Mouse (Mus musculus): ENCODE results near the gene Zfyve28. TPM values are rescaled to one million over a fixed set of nuclear protein-coding genes. Genes with fewer than 3 reads are reported as not detected.

Zfyve28 gene
- polyA plus RNA-seq, 1 experiment, result 4.5 TPM

DNA sequence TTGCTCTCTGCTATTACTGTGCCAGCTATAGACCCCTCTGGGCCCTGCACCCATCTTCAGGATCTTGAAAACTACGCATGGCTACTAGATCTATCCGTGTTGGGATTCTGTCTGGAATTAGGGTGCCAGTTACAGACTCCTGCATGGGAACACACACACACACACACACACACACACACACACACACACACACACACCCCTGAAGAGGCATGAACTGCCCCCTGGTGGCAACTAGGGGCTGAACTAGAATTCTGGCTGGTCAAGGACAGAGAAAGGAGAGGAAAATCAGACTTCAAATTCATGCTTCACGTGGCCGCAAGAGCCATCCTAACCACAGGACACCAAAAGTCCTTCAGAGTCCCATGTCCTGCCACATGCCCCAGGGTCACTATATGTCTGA is 96.4 kb downstream of the Zfyve28 start:
- TF ChIP-seq POLR2A (IDR thresholded peaks at IDR 0.05; ENCODE audit: borderline replicate concordance, extremely low read depth, low read depth, low read length) (no peak), CTCF (IDR thresholded peaks at IDR 0.05; ENCODE audit: insufficient read depth, low read length) (peak; percentile 41; the same call in 1 of the 2 replicates)
- H3K4me3 ChIP-seq (replicated peaks; ENCODE audit: extremely low read depth, low read depth, low read length), result no peak overlapping the region
- WGBS, result 74% methylated on average over 4 of the region's 4 CpGs
- no peak for DNase-seq
- H3K4me1 ChIP-seq (ENCODE audit: control insufficient read depth, insufficient read depth, low read length), result peaks cover 3% of the 10 kb centered on the region; the same call in 1 of the 2 replicates

DNA sequence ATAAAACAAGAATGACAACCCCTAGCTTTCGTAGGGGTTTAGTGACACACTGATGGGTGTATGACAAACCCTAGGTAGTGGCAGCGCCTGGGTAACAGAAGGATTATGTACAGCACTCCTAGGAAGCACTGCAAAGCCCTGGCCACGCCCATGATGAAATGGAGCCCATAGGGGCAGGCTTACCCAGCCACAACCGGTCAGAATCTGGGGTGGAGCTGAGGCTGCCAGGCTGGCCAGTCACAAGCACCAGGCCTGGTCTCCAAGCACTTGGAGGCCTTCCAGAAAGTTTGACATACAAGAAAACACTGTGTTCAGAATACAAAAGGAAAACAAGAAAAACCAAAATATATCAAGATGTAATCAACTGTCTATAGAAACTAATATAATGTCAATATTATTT is 97.2 kb downstream of the Zfyve28 start:
- peak; percentile 64 for DNase-seq
- TF ChIP-seq CTCF (IDR thresholded peaks at IDR 0.05; ENCODE audit: insufficient read depth, low read length) (no peak), POLR2A (IDR thresholded peaks at IDR 0.05; ENCODE audit: borderline replicate concordance, extremely low read depth, low read depth, low read length) (no peak)
- WGBS, result 41% methylated on average over 4 of the region's 4 CpGs
- Histone ChIP-seq H3K4me1 (ENCODE audit: control insufficient read depth, insufficient read depth, low read length) (peaks cover 3% of the 10 kb centered on the region), H3K4me3 (replicated peaks; ENCODE audit: extremely low read depth, low read depth, low read length) (no peak overlapping the region)

DNA sequence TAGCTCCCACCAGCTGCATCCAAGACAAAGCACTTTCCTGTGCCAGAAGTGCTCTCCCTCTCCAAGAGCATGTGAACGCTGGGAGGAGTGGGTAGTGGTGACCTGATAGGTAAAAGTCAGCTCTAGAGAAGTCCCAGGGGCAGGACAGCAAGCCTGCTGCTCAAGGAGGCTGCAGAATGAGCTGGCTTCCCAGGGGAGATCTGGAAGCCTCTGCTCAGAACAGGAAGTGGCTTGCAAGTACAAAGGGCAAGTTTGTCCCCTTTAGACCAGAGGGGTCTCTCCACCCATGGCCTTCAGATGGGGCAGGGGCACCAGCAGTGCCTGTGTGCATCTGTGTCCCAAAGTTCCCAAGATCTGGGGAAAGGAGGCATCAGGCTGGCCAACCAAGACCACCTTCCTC is 98.7 kb downstream of the Zfyve28 start:
- no peak for TF ChIP-seq CTCF (IDR thresholded peaks at IDR 0.05; ENCODE audit: insufficient read depth, low read length)
- no peak for TF ChIP-seq POLR2A (IDR thresholded peaks at IDR 0.05; ENCODE audit: borderline replicate concordance, extremely low read depth, low read depth, low read length)
- 65% methylated on average over 1 of the region's 1 CpGs for WGBS
- H3K4me3 ChIP-seq (replicated peaks; ENCODE audit: extremely low read depth, low read depth, low read length), result no peak overlapping the region
- peaks cover 18% of the 10 kb centered on the region for H3K4me1 ChIP-seq (ENCODE audit: control insufficient read depth, insufficient read depth, low read length)
- DNase-seq, result no peak

DNA sequence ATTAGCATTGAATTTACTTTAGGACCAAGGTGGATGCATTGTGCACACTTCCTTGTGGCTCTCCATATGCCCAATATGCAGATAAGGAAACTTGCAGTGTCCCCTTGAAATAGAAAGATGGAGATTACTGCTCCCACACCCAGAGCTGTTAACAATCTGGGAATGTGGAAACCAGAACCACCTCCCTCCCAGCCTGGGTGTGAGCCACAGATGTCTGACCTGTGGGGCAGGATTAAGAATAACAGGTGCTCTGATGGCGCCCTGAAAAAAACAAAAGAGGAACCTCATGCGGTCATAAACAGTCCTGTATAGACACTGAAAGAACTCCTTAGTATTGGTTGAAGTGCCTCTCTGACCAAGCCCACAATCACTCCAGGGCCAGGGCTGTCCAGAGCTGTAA is 99.4 kb downstream of the Zfyve28 start:
- no peak for DNase-seq
- Histone ChIP-seq H3K4me3 (replicated peaks; ENCODE audit: extremely low read depth, low read depth, low read length) (no peak overlapping the region), H3K4me1 (ENCODE audit: control insufficient read depth, insufficient read depth, low read length) (peaks cover 25% of the 10 kb centered on the region)
- 40% methylated on average over 2 of the region's 2 CpGs for WGBS
- TF ChIP-seq POLR2A (IDR thresholded peaks at IDR 0.05; ENCODE audit: borderline replicate concordance, extremely low read depth, low read depth, low read length), result no peak
- no peak for TF ChIP-seq CTCF (IDR thresholded peaks at IDR 0.05; ENCODE audit: insufficient read depth, low read length)

DNA sequence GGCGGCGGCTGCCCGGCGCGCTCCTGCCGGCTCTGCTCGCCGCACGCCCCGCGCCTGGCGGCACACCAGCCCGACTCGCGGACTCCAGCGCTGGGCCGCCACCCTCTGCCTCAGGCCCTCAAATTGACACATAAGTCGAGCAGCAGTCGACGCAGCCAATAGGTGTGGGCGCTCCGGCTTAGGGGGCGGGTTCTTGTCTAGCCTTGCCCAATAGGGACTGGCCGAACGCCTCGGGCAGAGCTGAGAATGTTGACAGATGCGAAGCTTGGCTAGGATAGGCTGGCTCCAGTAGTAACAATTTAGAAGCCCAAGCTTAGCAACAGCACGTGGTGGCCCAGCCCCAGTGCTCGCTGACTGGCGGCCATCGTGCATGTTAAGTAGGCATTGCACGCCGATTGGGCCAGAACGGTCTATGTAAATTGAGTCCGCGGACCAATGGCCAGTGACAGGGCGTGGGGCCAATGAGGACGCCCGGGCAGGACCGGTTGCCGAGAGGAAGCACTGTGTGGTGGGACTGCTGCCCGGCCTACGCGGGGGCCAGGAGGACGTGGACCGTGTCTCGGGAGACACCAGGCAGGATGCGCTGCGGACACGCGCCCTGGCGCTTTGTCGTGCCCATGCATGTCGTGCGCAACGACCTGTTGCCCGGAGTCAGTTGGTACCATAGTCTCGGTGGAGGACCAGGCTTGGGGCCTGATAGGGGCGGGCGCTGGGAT is 100.5 kb downstream of the Zfyve28 start, which contains the start of gene Mxd4:
Gene Mxd4, minus strand, starts transcription at position 120 of the 716 bp plus-strand sequence.
- Histone ChIP-seq H3K4me1 (ENCODE audit: control insufficient read depth, insufficient read depth, low read length) (peaks cover 33% of the 10 kb centered on the region), H3K4me3 (replicated peaks; ENCODE audit: extremely low read depth, low read depth, low read length) (peak within 1 kb of the TSS; percentile 97)
- TF ChIP-seq CTCF (IDR thresholded peaks at IDR 0.05; ENCODE audit: insufficient read depth, low read length), result no peak
- TF ChIP-seq POLR2A (IDR thresholded peaks at IDR 0.05; ENCODE audit: borderline replicate concordance, extremely low read depth, low read depth, low read length), result peak; percentile 98
- peak; percentile 98 for DNase-seq
- WGBS, result under 1% methylated on average over 60 of the region's 60 CpGs

DNA sequence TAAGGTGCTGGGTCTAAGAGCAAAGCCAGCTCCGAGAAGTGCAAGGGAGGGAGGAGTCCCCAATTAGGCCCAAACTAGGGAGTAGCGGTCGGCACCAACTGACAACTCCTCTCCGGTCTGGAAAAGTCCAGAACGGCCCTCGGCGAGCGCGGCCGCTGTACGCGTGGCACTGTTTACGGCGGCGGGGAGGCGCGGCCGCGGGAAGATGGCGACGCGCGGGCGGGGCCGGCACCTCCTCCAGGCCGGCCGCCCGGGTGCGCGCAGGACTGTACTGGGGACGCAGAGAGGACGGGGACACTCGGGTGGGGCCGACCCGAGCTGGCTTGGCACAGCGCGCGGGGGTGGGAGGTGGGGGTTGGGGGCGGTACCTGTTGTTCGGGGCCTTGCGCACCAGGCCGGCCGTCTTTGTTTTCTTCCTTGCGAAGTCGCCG is 101.3 kb downstream of the Zfyve28 start:
- under 1% methylated on average over 46 of the region's 46 CpGs for WGBS
- Histone ChIP-seq H3K4me1 (ENCODE audit: control insufficient read depth, insufficient read depth, low read length) (peaks cover 41% of the 10 kb centered on the region), H3K4me3 (replicated peaks; ENCODE audit: extremely low read depth, low read depth, low read length) (peak overlapping the region; percentile 95)
- peak; percentile 73 for DNase-seq
- TF ChIP-seq CTCF (IDR thresholded peaks at IDR 0.05; ENCODE audit: insufficient read depth, low read length) (no peak), POLR2A (IDR thresholded peaks at IDR 0.05; ENCODE audit: borderline replicate concordance, extremely low read depth, low read depth, low read length) (peak; percentile 60; the same call in 1 of the 2 replicates)

DNA sequence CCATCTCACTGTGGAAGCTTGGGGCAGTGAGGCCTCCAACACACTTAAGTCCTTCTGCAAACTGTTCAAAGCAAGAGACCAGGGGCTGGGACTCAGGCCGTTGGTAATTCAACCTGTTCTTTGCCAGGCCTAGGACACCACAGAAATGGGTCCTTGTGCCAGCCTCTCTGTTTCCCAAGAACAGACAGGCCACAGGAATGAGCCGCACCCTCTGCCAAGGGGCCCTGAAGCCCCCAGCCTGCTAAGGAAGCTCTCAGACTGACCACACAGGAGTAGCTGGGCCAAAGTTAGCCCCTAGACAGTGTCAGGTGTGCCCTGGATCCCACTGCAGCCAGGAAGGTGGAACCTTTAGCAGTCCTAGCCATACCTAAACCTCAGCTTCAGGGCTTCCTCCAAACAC is 101.9 kb downstream of the Zfyve28 start:
- 0 out of 2 replicates have a peak, but pooled peaks have one; percentile 3 for TF ChIP-seq POLR2A (IDR thresholded peaks at IDR 0.05; ENCODE audit: borderline replicate concordance, extremely low read depth, low read depth, low read length)
- no peak for TF ChIP-seq CTCF (IDR thresholded peaks at IDR 0.05; ENCODE audit: insufficient read depth, low read length)
- Histone ChIP-seq H3K4me3 (replicated peaks; ENCODE audit: extremely low read depth, low read depth, low read length) (peak overlapping the region; percentile 95), H3K4me1 (ENCODE audit: control insufficient read depth, insufficient read depth, low read length) (peaks cover 43% of the 10 kb centered on the region)
- no peak for DNase-seq
- 12% methylated on average over 2 of the region's 2 CpGs for WGBS

DNA sequence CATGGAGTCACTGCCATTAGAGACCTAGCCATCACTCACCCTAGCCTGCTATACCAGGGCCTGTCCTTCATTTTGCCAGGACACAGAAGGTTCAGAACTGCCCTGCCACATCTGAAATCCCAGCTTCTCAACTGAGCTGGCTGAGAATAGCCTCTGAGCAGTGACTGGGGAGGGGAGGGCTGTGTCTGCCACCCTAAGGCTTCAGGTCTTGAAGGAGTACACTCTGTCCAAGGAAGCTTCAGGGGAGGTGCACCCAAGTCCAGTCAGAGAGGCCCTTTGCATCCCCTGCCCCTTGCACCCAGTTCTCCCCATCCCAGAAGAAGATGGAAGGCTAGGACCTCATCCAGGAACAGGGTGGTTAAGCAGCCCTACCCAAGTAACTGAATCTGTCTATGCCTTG is 102.5 kb downstream of the Zfyve28 start:
- DNase-seq, result peak; percentile 8
- H3K4me1 ChIP-seq (ENCODE audit: control insufficient read depth, insufficient read depth, low read length), result peaks cover 44% of the 10 kb centered on the region
- peak overlapping the region; percentile 95 for H3K4me3 ChIP-seq (replicated peaks; ENCODE audit: extremely low read depth, low read depth, low read length)
- no peak for TF ChIP-seq POLR2A (IDR thresholded peaks at IDR 0.05; ENCODE audit: borderline replicate concordance, extremely low read depth, low read depth, low read length)
- TF ChIP-seq CTCF (IDR thresholded peaks at IDR 0.05; ENCODE audit: insufficient read depth, low read length), result no peak

DNA sequence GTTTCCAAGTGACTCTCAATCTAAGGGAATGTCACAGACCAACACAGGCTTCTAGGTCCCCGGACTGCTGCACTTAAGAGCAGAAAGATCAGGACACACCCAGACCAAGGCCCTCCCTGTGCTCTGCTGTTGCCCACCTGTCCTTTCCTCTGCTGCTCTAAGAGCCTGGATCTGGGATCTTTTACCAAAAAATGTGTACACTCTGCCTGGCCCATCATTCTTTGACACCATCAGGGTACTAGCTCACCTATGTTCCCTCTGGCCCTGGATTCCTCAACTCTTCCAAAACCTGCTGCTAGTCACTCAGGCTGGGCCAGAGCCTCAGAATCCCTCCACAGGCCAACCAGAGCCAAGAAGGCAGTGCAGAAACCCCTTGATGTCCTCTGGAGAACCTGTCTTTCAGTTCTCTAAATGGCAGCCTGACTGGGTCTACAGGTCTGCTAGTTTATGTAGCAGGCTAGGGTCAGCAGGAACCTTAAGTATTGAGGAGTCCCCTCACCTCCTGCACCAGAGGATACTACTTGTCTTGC is 103.1 kb downstream of the Zfyve28 start:
- peaks cover 49% of the 10 kb centered on the region for H3K4me1 ChIP-seq (ENCODE audit: control insufficient read depth, insufficient read depth, low read length)
- 38% methylated on average over 1 of the region's 1 CpGs for WGBS

DNA sequence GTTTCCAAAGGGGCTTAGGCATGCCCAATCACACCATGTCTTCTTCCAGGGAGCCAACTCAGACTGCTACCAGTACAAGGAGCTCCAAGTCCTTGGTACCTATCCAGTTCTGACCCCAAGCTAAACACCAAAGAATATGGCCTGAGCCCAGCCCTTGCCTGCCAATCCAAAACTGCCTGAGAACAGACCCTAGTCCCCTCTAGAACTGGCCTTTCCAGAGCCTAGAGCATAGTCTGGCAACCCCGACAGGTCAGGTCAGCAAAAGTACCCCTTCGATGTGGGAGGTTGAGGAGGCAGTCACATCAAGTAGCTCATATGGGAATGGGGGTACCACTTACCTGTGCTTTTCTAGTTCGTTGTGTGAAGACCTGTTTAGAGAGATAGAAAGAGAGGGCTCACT is 104.3 kb downstream of the Zfyve28 start:
- Histone ChIP-seq H3K4me3 (replicated peaks; ENCODE audit: extremely low read depth, low read depth, low read length) (no peak overlapping the region), H3K4me1 (ENCODE audit: control insufficient read depth, insufficient read depth, low read length) (peaks cover 49% of the 10 kb centered on the region)
- DNase-seq, result peak; percentile 4
- 91% methylated on average over 3 of the region's 3 CpGs for WGBS
- TF ChIP-seq POLR2A (IDR thresholded peaks at IDR 0.05; ENCODE audit: borderline replicate concordance, extremely low read depth, low read depth, low read length), result no peak
- TF ChIP-seq CTCF (IDR thresholded peaks at IDR 0.05; ENCODE audit: insufficient read depth, low read length), result no peak

More for the DNA sequence above, 103.1 kb downstream of the Zfyve28 start:
- no peak for TF ChIP-seq CTCF (IDR thresholded peaks at IDR 0.05; ENCODE audit: insufficient read depth, low read length)
- no peak for TF ChIP-seq POLR2A (IDR thresholded peaks at IDR 0.05; ENCODE audit: borderline replicate concordance, extremely low read depth, low read depth, low read length)
- peak overlapping the region; percentile 95 for H3K4me3 ChIP-seq (replicated peaks; ENCODE audit: extremely low read depth, low read depth, low read length)
- peak; percentile 6 for DNase-seq

All from lung, adult 2 months (tissue).